Mouse (Mus musculus): Measurements from ENCODE around the gene Tmem102. TPM values are rescaled to one million over a fixed set of nuclear protein-coding genes. Genes with fewer than 3 reads are reported as not detected.
A peak's percentile ranks its signal among the peaks of the same experiment; 100 is the strongest.

The Tmem102 gene
- polyA plus RNA-seq, 1 experiment from 2014 or later, result 0.52 TPM

DNA sequence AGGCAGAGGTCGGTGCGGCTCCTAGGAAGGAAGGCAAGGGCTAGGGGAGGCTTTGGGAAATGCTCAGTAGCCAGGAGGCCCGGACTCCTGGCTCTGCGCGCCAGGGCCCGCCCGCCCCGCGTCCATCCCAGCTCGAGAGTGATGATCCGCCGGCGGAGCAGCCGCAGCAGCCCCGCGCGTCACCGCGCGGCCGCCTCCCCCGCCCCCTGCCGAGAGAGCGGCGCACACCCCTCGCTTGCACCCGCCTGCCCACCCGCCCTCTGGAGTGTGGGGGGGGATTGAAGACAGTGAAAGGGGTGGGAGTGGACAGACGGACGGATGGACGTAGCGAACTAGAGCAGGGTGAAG is 32.2 kb upstream of the Tmem102 start, which contains the start of gene Nlgn2:
Gene Nlgn2 (minus strand): TSS at position 181 of the 348 bp plus-strand sequence.
- Histone ChIP-seq H3K4me2 (replicated peaks) (peak within 1 kb of the TSS; percentile 99), H3K36me3 (peaks cover 12% of the 10 kb centered on the region), H3K9me3 (no peaks in the 10 kb centered on the region), H3K27me3 (no peaks in the 10 kb centered on the region), H3K4me3 (replicated peaks) (peak within 1 kb of the TSS; percentile 97), H3K4me1 (replicated peaks) (peaks cover 45% of the 10 kb centered on the region), H3K9ac (replicated peaks) (peak within 1 kb of the TSS; percentile 99), H3K27ac (peak within 1 kb of the TSS; percentile 98)
- ATAC-seq, result peak; percentile 70
- under 1% methylated on average over 32 of the region's 32 CpGs for WGBS

DNA sequence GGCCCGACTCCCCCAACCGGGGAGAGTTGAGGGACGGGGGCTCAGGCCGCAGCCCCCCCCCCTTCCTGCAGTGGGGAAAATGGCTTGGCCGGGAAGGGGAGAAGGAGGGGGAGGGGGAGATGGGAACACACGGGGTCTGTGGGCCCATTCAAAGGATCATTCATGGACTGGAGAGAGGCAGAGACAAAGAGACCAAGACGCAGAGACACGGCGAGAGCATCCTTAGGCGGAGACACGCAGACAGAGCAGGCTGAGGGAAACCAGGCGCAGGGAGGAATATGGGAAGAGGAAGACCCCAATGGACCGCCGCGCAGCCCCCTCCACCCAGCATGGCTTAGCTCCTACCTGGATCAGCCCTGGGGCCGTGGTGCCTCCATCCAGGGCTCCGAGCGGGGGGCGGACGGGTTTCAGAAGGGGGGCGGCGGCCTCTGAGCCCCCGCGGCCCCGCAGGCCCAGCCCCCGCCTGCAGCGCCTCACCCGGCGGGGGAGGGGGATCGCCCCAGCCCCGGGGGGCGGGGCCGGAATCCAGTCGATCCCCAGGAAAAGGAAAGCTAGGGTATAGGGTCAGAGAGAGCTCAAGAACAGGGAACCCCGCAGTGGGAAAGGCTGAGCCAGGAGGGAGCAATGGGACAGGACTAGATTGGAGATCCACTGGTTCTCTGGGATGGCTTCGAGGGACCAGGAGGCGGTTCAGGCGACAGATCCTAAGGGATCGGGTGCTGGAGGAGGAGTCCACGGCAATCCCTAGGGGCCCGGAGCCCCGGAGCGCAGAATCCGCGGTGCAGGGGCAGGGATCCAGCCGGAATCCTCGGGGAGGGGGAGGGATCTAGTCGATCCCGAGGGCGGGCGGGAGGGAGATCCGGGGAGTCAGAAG is 31.5 kb upstream of the Tmem102 start:
- H3K9me3 ChIP-seq, result no peaks in the 10 kb centered on the region
- H3K27ac ChIP-seq, result peak overlapping the region; percentile 98
- H3K36me3 ChIP-seq, result peaks cover 19% of the 10 kb centered on the region
- peak; percentile 18 for ATAC-seq
- H3K4me2 ChIP-seq (replicated peaks), result peak overlapping the region; percentile 99
- peak overlapping the region; percentile 97 for H3K4me3 ChIP-seq (replicated peaks)
- H3K9ac ChIP-seq (replicated peaks), result peak overlapping the region; percentile 99
- no peaks in the 10 kb centered on the region for H3K27me3 ChIP-seq
- WGBS, result under 1% methylated on average over 48 of the region's 52 CpGs
- peaks cover 51% of the 10 kb centered on the region for H3K4me1 ChIP-seq (replicated peaks)

DNA sequence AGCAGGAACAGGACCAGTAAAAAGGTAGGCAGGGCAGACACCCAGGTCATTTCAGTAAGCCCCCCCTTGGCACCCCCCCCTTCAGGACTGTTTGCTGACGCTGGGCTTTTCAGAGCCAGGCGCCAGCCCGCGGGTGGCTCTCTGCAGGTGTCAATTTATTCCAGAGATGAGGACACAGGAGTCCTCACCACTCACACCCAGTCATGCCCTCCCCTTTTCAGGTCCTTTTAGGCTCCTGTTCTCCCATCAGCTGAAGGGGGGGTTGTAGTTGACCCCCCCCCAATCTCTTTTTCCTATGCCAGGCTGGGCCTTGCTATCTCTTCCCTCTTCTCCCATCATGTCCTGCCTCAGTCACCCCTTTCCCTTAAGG is 30.5 kb upstream of the Tmem102 start:
- Histone ChIP-seq H3K36me3 (peaks cover 28% of the 10 kb centered on the region), H3K4me2 (replicated peaks) (peak overlapping the region; percentile 99), H3K4me3 (replicated peaks) (peak overlapping the region; percentile 97), H3K27ac (peak overlapping the region; percentile 98), H3K27me3 (no peaks in the 10 kb centered on the region), H3K4me1 (replicated peaks) (peaks cover 57% of the 10 kb centered on the region), H3K9me3 (no peaks in the 10 kb centered on the region), H3K9ac (replicated peaks) (peak overlapping the region; percentile 99)
- 2% methylated on average over 4 of the region's 4 CpGs for WGBS
- ATAC-seq, result no peak

GRCm38 (mm10) chr11:69835326-69835965 is 30.0 kb upstream of the Tmem102 start:
- no peak for ATAC-seq
- H3K27ac ChIP-seq, result peak overlapping the region; percentile 98
- peaks cover 31% of the 10 kb centered on the region for H3K36me3 ChIP-seq
- peak overlapping the region; percentile 99 for H3K9ac ChIP-seq (replicated peaks)
- peak overlapping the region; percentile 97 for H3K4me3 ChIP-seq (replicated peaks)
- H3K4me2 ChIP-seq (replicated peaks), result peak overlapping the region; percentile 99
- WGBS, result 3% methylated on average over 9 of the region's 9 CpGs
- no peaks in the 10 kb centered on the region for H3K9me3 ChIP-seq
- no peaks in the 10 kb centered on the region for H3K27me3 ChIP-seq
- H3K4me1 ChIP-seq (replicated peaks), result peaks cover 58% of the 10 kb centered on the region

- Histone ChIP-seq H3K9ac (replicated peaks) (peak overlapping the region; percentile 99), H3K9me3 (no peaks in the 10 kb centered on the region), H3K4me3 (replicated peaks) (peak overlapping the region; percentile 97), H3K27me3 (no peaks in the 10 kb centered on the region), H3K27ac (peak overlapping the region; percentile 98), H3K4me1 (replicated peaks) (peaks cover 57% of the 10 kb centered on the region), H3K4me2 (replicated peaks) (peak overlapping the region; percentile 99), H3K36me3 (peaks cover 39% of the 10 kb centered on the region)
- ATAC-seq, result no peak
- 5% methylated on average over 46 of the region's 48 CpGs for WGBS
These were observed 28.7 kb upstream of the Tmem102 start for GRCm38 (mm10) chr11:69834001-69834549.

GRCm38 (mm10) chr11:69833554-69833953 is 28.1 kb upstream of the Tmem102 start:
- H3K36me3 ChIP-seq, result peaks cover 44% of the 10 kb centered on the region
- no peaks in the 10 kb centered on the region for H3K27me3 ChIP-seq
- peak overlapping the region; percentile 97 for H3K4me3 ChIP-seq (replicated peaks)
- H3K9me3 ChIP-seq, result no peaks in the 10 kb centered on the region
- ATAC-seq, result no peak
- peak overlapping the region; percentile 99 for H3K4me2 ChIP-seq (replicated peaks)
- H3K9ac ChIP-seq (replicated peaks), result peak overlapping the region; percentile 99
- peaks cover 55% of the 10 kb centered on the region for H3K4me1 ChIP-seq (replicated peaks)
- 57% methylated on average over 8 of the region's 8 CpGs for WGBS
- H3K27ac ChIP-seq, result peak overlapping the region; percentile 98; the same call in 1 of the 2 replicates

DNA sequence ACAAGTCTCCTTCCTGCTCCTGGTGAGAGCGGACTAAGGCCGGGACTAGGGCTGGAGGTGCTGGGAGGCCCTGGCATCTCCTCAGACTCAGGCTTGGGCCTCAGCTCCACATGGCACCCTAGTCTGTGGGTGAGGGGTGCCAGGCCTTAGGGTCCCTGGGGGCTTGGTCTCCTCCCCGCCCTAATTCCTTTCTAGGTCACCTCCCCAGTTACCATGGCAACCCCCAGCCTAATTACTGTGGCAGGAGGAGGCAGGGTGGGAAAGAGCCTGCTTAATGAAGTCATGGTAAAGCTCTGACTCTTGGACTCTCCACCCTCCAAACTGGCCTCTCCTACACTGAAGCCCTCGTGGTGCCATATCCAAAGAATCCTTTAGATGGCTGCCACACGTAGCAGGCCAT is 23.4 kb upstream of the Tmem102 start:
- H3K9ac ChIP-seq (replicated peaks), result no peak overlapping the region

DNA sequence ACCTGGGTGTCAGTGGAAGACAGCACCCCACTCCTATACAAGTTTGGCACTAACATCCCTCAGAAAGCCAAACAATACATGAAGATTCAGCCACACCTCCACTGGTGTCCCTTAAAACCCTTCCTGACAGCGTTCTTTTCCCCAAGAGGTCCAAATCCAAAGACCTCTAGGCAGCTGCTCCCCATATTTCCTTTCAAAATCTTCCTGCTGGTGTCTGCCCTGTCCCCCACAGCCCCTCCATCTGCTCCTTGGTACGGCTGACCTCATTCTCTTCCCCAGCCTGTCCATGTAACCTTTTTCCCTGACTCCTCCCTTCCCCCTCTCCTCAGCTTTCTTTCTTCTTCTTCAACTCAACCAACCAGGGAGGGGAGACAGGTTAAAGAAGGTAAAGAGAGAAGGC is 18.0 kb upstream of the Tmem102 start:
- Histone ChIP-seq H3K9ac (replicated peaks) (no peak overlapping the region), H3K27me3 (no peaks in the 10 kb centered on the region), H3K4me3 (replicated peaks) (no peak overlapping the region), H3K27ac (no peak overlapping the region), H3K4me2 (replicated peaks) (no peak overlapping the region), H3K9me3 (no peaks in the 10 kb centered on the region), H3K36me3 (peaks cover 52% of the 10 kb centered on the region), H3K4me1 (replicated peaks) (no peaks in the 10 kb centered on the region)
- ATAC-seq, result no peak
- 80% methylated on average over 2 of the region's 2 CpGs for WGBS

More for the DNA sequence above, 23.4 kb upstream of the Tmem102 start:
- Histone ChIP-seq H3K27ac (no peak overlapping the region), H3K4me2 (replicated peaks) (no peak overlapping the region), H3K4me3 (replicated peaks) (no peak overlapping the region), H3K27me3 (no peaks in the 10 kb centered on the region), H3K9me3 (no peaks in the 10 kb centered on the region), H3K36me3 (peaks cover 91% of the 10 kb centered on the region), H3K4me1 (replicated peaks) (peaks cover 32% of the 10 kb centered on the region)
- 58% methylated on average over 5 of the region's 5 CpGs for WGBS
- no peak for ATAC-seq

- H3K36me3 ChIP-seq, result peaks cover 39% of the 10 kb centered on the region
- no peaks in the 10 kb centered on the region for H3K4me1 ChIP-seq (replicated peaks)
- H3K4me3 ChIP-seq (replicated peaks), result no peak within 1 kb of the TSS
- no peak within 1 kb of the TSS for H3K9ac ChIP-seq (replicated peaks)
- H3K9me3 ChIP-seq, result peaks cover 5% of the 10 kb centered on the region; the same call in 1 of the 2 replicates
- no peak for ATAC-seq
- WGBS, result 92% methylated on average over 3 of the region's 3 CpGs
- H3K4me2 ChIP-seq (replicated peaks), result no peak within 1 kb of the TSS
- H3K27ac ChIP-seq, result no peak within 1 kb of the TSS
- H3K27me3 ChIP-seq, result no peaks in the 10 kb centered on the region
These were observed 16.7 kb upstream of the Tmem102 start, which contains the start of gene Spem1 for GRCm38 (mm10) chr11:69822080-69822479. Gene Spem1 (minus strand): TSS chr11:69822180.

GRCm38 (mm10) chr11:69818871-69819270 is 13.4 kb upstream of the Tmem102 start:
- no peaks in the 10 kb centered on the region for H3K4me1 ChIP-seq (replicated peaks)
- no peak overlapping the region for H3K27ac ChIP-seq
- no peak for ATAC-seq
- H3K4me3 ChIP-seq (replicated peaks), result no peak overlapping the region
- H3K27me3 ChIP-seq, result no peaks in the 10 kb centered on the region
- no peak overlapping the region for H3K4me2 ChIP-seq (replicated peaks)
- peaks cover 6% of the 10 kb centered on the region; the same call in 1 of the 2 replicates for H3K36me3 ChIP-seq
- peaks cover 5% of the 10 kb centered on the region; the same call in 1 of the 2 replicates for H3K9me3 ChIP-seq
- no peak overlapping the region for H3K9ac ChIP-seq (replicated peaks)
- 86% methylated on average over 8 of the region's 8 CpGs for WGBS

- Histone ChIP-seq H3K4me1 (replicated peaks) (no peaks in the 10 kb centered on the region), H3K4me3 (replicated peaks) (no peak within 1 kb of the TSS), H3K36me3 (0 out of 2 replicates have a peak, but pooled peaks cover 2% of the 10 kb centered on the region), H3K27me3 (no peaks in the 10 kb centered on the region), H3K9ac (replicated peaks) (no peak within 1 kb of the TSS), H3K4me2 (replicated peaks) (no peak within 1 kb of the TSS), H3K27ac (no peak within 1 kb of the TSS), H3K9me3 (peaks cover 5% of the 10 kb centered on the region; the same call in 1 of the 2 replicates)
- ATAC-seq, result no peak
- 83% methylated on average over 2 of the region's 2 CpGs for WGBS
These were observed 12.9 kb upstream of the Tmem102 start, which contains the start of gene Spem2 for GRCm38 (mm10) chr11:69818365-69818764. Gene Spem2 (minus strand): TSS chr11:69818465.

DNA sequence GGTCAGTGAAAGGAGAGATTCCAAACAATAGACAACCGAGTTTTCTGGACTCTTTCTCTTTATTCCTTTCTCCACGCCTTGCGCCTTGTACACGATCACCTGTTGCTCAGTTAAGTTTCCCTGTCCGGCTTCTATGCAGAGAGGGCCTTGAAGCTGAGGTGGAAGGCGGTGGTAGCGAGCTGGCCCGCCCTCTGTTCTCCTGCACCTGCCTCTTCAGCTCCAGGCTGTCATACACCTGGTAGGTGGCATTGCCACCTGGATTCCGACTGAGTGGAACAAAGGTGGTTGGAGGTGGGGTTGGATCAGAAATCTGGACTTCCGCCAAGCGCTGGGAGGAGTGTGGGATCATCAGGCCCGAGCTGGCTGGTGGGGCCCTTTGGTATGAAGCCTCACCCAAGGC is 11.1 kb upstream of the Tmem102 start:
- Histone ChIP-seq H3K36me3 (no peaks in the 10 kb centered on the region), H3K4me2 (replicated peaks) (no peak overlapping the region), H3K9me3 (peaks cover 5% of the 10 kb centered on the region; the same call in 1 of the 2 replicates), H3K4me3 (replicated peaks) (no peak overlapping the region), H3K4me1 (replicated peaks) (no peaks in the 10 kb centered on the region), H3K9ac (replicated peaks) (no peak overlapping the region), H3K27ac (no peak overlapping the region), H3K27me3 (no peaks in the 10 kb centered on the region)
- 93% methylated on average over 12 of the region's 12 CpGs for WGBS
- ATAC-seq, result no peak
